ENCODE assay signal across 11 mouse cellular contexts in the genomic region with DNA sequence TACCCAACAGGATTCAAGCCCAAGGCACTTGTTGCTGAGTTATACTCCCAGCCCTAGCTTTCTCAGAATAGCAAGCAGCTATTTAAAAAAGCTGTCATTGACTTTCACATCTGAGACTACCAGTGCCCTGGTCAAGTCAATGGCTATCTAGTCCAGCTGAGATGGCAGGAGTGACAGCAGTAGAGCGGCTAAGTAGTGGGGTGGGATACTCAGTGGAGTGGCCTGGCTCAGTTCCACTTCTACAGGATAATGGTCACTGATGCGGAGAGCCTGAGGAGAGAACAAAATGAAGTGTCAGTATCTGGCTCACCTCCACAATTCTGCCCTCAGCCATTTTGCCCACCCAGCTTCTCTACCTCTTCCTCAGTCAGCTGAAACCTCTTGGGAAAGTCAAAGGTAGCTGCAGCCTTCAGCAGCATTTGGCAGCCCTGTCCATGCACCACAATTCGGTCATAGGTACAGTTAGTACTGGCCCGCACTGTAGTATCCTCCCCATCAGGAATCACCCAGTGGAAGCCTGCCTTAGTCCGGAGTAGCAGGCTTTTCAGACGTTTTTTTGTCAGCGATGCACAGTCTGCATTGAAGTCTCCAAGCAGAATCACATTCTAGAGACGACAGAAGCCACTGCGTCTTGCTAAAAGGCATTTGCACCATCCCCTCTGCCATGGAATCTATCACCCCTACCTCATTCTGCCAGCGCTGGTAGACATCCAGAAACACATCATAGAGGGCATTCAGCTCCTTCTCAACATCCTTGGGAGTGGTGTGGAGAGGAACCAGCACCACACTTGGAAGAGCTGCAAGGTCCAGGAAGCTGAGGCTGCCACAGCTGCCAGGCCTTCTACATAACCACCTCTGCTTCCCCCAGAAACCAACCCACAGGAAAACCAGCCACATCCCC. TPM values are rescaled to one million over a fixed set of nuclear protein-coding genes. Genes with fewer than 3 reads are reported as not detected.
DNase-seq lines count a peak whose midpoint lies in the region; ATAC-seq and TF ChIP-seq lines count a peak whose summit lies in the region.
"Had no signal": no experiment of that assay in that cellular context is flagged by ENCODE, and none has a peak within 500 bp of the region (broad histone marks: within the 10 kb centered on the region; RNA-seq: fewer than 3 reads in every experiment).

No protein-coding gene starts in this region.

- DNase-seq in embryo, embryonic 10 days (ENCODE audit: low spot score): peak; percentile 17
- DNase-seq in embryo, embryonic 11 days: no peak
- DNase-seq in liver, embryonic 11.5 days (ENCODE audit: low spot score): no peak
- no peak for DNase-seq in liver, postnatal 0 days
- DNase-seq in embryonic facial prominence, embryonic 10.5 days (ENCODE audit: low spot score): peak; percentile 19
- DNase-seq in natural killer cell, adult 2 months (ENCODE audit: low spot score in 2 of 2): no peak
- DNase-seq: kidney, adult 18-20 months had no signal

- ATAC-seq in liver, embryonic 11.5 days (replicated peaks; ENCODE audit: low FRiP score): no peak
- ATAC-seq in liver, postnatal 0 days: no peak
- no peak for ATAC-seq in erythroblast, adult 5-6 weeks (replicated peaks; ENCODE audit: low FRiP score, poor library complexity, severe bottlenecking)
- ATAC-seq: activated CD4-positive, CD25-positive, alpha-beta regulatory T cell, adult 4 months had no signal

- no peaks in the 10 kb centered on the region for H3K9me3 ChIP-seq in liver, embryonic 11.5 days (ENCODE audit: control insufficient read depth, low read length)
- no peaks in the 10 kb centered on the region for H3K9me3 ChIP-seq in liver, postnatal 0 days (ENCODE audit: low read length)
- H3K9me3 ChIP-seq in embryonic facial prominence, embryonic 10.5 days: no peaks in the 10 kb centered on the region

- peaks cover 41% of the 10 kb centered on the region for H3K79me2 ChIP-seq in macrophage (ENCODE audit: inconsistent target)

- H3K27ac ChIP-seq in liver, embryonic 11.5 days (ENCODE audit: low read depth, low read length): peak overlapping the region; percentile 25
- no peak overlapping the region for H3K27ac ChIP-seq in liver, postnatal 0 days (ENCODE audit: low read depth)
- no peak overlapping the region for H3K27ac ChIP-seq in embryonic facial prominence, embryonic 10.5 days (replicated peaks)
- H3K27ac ChIP-seq in macrophage: peak overlapping the region; percentile 28
- H3K27ac ChIP-seq: left cerebral cortex, adult 2 months had no signal

- WGBS in liver, embryonic 11.5 days: 26% methylated on average over 10 of the region's 10 CpGs
- WGBS in liver, postnatal 0 days (ENCODE audit: insufficient replicate concordance): 35% methylated on average over 10 of the region's 10 CpGs
- 35% methylated on average over 10 of the region's 10 CpGs for WGBS in embryonic facial prominence, embryonic 10.5 days
- 46% methylated on average over 9 of the region's 10 CpGs for WGBS in macrophage (ENCODE audit: missing documents)

- H3K4me3 ChIP-seq in liver, embryonic 11.5 days (ENCODE audit: low read depth, low read length): no peak overlapping the region
- H3K4me3 ChIP-seq in liver, postnatal 0 days (ENCODE audit: low read depth, low read length): no peak overlapping the region
- H3K4me3 ChIP-seq in embryonic facial prominence, embryonic 10.5 days: 0 out of 2 replicates have a peak overlapping the region, but pooled peaks have one; percentile 2
- no peak overlapping the region for H3K4me3 ChIP-seq in macrophage (ENCODE audit: inconsistent target)
- H3K4me3 ChIP-seq: left cerebral cortex, adult 2 months had no signal

- no peak for TF ChIP-seq CTCF in liver, postnatal 0 days (IDR thresholded peaks at IDR 0.05; ENCODE audit: low read depth)

- H3K9ac ChIP-seq in liver, embryonic 11.5 days (ENCODE audit: low read depth, low read length): no peak overlapping the region
- no peak overlapping the region for H3K9ac ChIP-seq in liver, postnatal 0 days (replicated peaks)

- no peaks in the 10 kb centered on the region for H3K36me3 ChIP-seq in liver, embryonic 11.5 days (ENCODE audit: control insufficient read depth, insufficient read depth, low read length)
- 0 out of 2 replicates have a peak, but pooled peaks cover 4% of the 10 kb centered on the region for H3K36me3 ChIP-seq in liver, postnatal 0 days (replicated peaks; ENCODE audit: insufficient read depth, low read length)
- peaks cover 18% of the 10 kb centered on the region for H3K36me3 ChIP-seq in embryonic facial prominence, embryonic 10.5 days (replicated peaks)
- H3K36me3 ChIP-seq in macrophage (ENCODE audit: inconsistent target): no peaks in the 10 kb centered on the region

- no peaks in the 10 kb centered on the region; the same call in 1 of the 2 replicates for H3K4me1 ChIP-seq in liver, embryonic 11.5 days (replicated peaks; ENCODE audit: control insufficient read depth, insufficient read depth, low read length)
- peaks cover 5% of the 10 kb centered on the region; the same call in 1 of the 2 replicates for H3K4me1 ChIP-seq in liver, postnatal 0 days (ENCODE audit: insufficient read depth)
- H3K4me1 ChIP-seq in embryonic facial prominence, embryonic 10.5 days: no peaks in the 10 kb centered on the region; the same call in 1 of the 2 replicates

- H3K4me2 ChIP-seq in liver, embryonic 11.5 days: no peak overlapping the region; the same call in 1 of the 2 replicates
- no peak overlapping the region for H3K4me2 ChIP-seq in liver, postnatal 0 days (ENCODE audit: low read depth, low read length)

- H3K27me3 ChIP-seq in liver, embryonic 11.5 days (replicated peaks; ENCODE audit: control insufficient read depth, insufficient read depth, low read length): no peaks in the 10 kb centered on the region
- H3K27me3 ChIP-seq in liver, postnatal 0 days (ENCODE audit: insufficient read depth, low read length): no peaks in the 10 kb centered on the region
- H3K27me3 ChIP-seq in embryonic facial prominence, embryonic 10.5 days (replicated peaks; ENCODE audit: low read depth, poor library complexity, severe bottlenecking): no peaks in the 10 kb centered on the region

- TF ChIP-seq EP300 in liver, postnatal 0 days (IDR thresholded peaks at IDR 0.05; ENCODE audit: low read depth): no peak

RNA-seq across cellular contexts. Expression of a gene that starts 3.1 kb away (rescaled TPM):
- 887 and 939 TPM in 2 replicates for polyA plus RNA-seq in liver, embryonic 11.5 days (2014; fragmentation: Nextera tagmentation; extraction: Ambion mirVana)
- polyA plus RNA-seq in liver, postnatal 0 days (2015; fragmentation: Nextera tagmentation; extraction: Ambion mirVana): 438 and 471 TPM in 2 replicates
- polyA plus RNA-seq in embryonic facial prominence, embryonic 10.5 days (2016; fragmentation: Nextera tagmentation; extraction: Ambion mirVana): 846 and 850 TPM in 2 replicates
- total RNA-seq in macrophage (2018; cell fraction: chromatin; rRNA removed): 100 to 1,000 TPM; 240 to 849 (median 429) TPM
- 1,000 to 10,000 TPM in 25 of 26 experiments, 100 to 1,000 TPM in 1; 953 to 2,648 (median 1,502) TPM for total RNA-seq in macrophage (2018; cell fraction: cytosol; rRNA removed)
- total RNA-seq in macrophage (2018; cell fraction: nucleus; rRNA removed): 100 to 1,000 TPM; 320 to 785 (median 447) TPM
- 1,104 to 3,117 TPM (median 2,186 TPM) in 3 replicates for polyA plus RNA-seq in macrophage (2018)
- 743 and 770 TPM in 2 replicates for total RNA-seq in erythroblast, adult 5-6 weeks (2015; ENCODE audit: low replicate concordance)
- total RNA-seq in erythroblast, adult 5-6 weeks (2017; ENCODE audit: low replicate concordance): 310 and 397 TPM in 2 replicates

RNA-seq across cellular contexts. Expression of a gene that starts 8.0 kb away (rescaled TPM):
- polyA plus RNA-seq in liver, embryonic 11.5 days (2014; fragmentation: Nextera tagmentation; extraction: Ambion mirVana): 48.5 and 49.8 TPM in 2 replicates
- polyA plus RNA-seq in liver, postnatal 0 days (2015; fragmentation: Nextera tagmentation; extraction: Ambion mirVana): 30.4 and 31.2 TPM in 2 replicates
- 68.8 and 70.4 TPM in 2 replicates for polyA plus RNA-seq in embryonic facial prominence, embryonic 10.5 days (2016; fragmentation: Nextera tagmentation; extraction: Ambion mirVana)
- 100 to 1,000 TPM; 104 to 317 (median 236) TPM for total RNA-seq in macrophage (2018; cell fraction: chromatin; rRNA removed)
- total RNA-seq in macrophage (2018; cell fraction: cytosol; rRNA removed): 10 to 100 TPM; 25.9 to 47.8 (median 34.0) TPM
- total RNA-seq in macrophage (2018; cell fraction: nucleus; rRNA removed): 100 to 1,000 TPM in 17 of 26 experiments, 10 to 100 TPM in 9; 72.1 to 202 (median 116) TPM
- polyA plus RNA-seq in macrophage (2018): 20.9 to 53.4 TPM (median 35.7 TPM) in 3 replicates
- 11.5 and 29.0 TPM in 2 replicates for total RNA-seq in erythroblast, adult 5-6 weeks (2015; ENCODE audit: low replicate concordance)
- 7.2 and 24.5 TPM in 2 replicates for total RNA-seq in erythroblast, adult 5-6 weeks (2017; ENCODE audit: low replicate concordance)

RNA-seq across cellular contexts. Expression of a gene that starts 8.5 kb away (rescaled TPM):
- polyA plus RNA-seq in liver, embryonic 11.5 days (2014; fragmentation: Nextera tagmentation; extraction: Ambion mirVana): 12.1 and 15.3 TPM in 2 replicates
- 10.0 and 10.8 TPM in 2 replicates for polyA plus RNA-seq in liver, postnatal 0 days (2015; fragmentation: Nextera tagmentation; extraction: Ambion mirVana)
- polyA plus RNA-seq in embryonic facial prominence, embryonic 10.5 days (2016; fragmentation: Nextera tagmentation; extraction: Ambion mirVana): 4.2 and 4.7 TPM in 2 replicates
- 100 to 1,000 TPM in 22 of 26 experiments, 10 to 100 TPM in 4; 60.1 to 434 (median 170) TPM for total RNA-seq in macrophage (2018; cell fraction: chromatin; rRNA removed)
- total RNA-seq in macrophage (2018; cell fraction: cytosol; rRNA removed): 100 to 1,000 TPM in 14 of 26 experiments, 10 to 100 TPM in 12; 66.9 to 209 (median 135) TPM
- 100 to 1,000 TPM in 25 of 26 experiments, 10 to 100 TPM in 1; 63.1 to 361 (median 189) TPM for total RNA-seq in macrophage (2018; cell fraction: nucleus; rRNA removed)
- 142 to 185 TPM (median 160 TPM) in 3 replicates for polyA plus RNA-seq in macrophage (2018)
- 27.9 and 29.0 TPM in 2 replicates for total RNA-seq in erythroblast, adult 5-6 weeks (2015; ENCODE audit: low replicate concordance)
- 17.3 and 29.3 TPM in 2 replicates for total RNA-seq in erythroblast, adult 5-6 weeks (2017; ENCODE audit: low replicate concordance)

RNA-seq across cellular contexts. Expression of a gene that starts 19.2 kb away (rescaled TPM):
- 20.7 and 23.2 TPM in 2 replicates for polyA plus RNA-seq in liver, embryonic 11.5 days (2014; fragmentation: Nextera tagmentation; extraction: Ambion mirVana)
- 6.8 and 7.4 TPM in 2 replicates for polyA plus RNA-seq in liver, postnatal 0 days (2015; fragmentation: Nextera tagmentation; extraction: Ambion mirVana)
- polyA plus RNA-seq in embryonic facial prominence, embryonic 10.5 days (2016; fragmentation: Nextera tagmentation; extraction: Ambion mirVana): 25.9 and 27.8 TPM in 2 replicates
- total RNA-seq in macrophage (2018; cell fraction: chromatin; rRNA removed): 10 to 100 TPM in 25 of 26 experiments, 1 to 10 TPM in 1; 9.1 to 69.1 (median 18.4) TPM
- 10 to 100 TPM; 30.4 to 48.0 (median 40.3) TPM for total RNA-seq in macrophage (2018; cell fraction: cytosol; rRNA removed)
- total RNA-seq in macrophage (2018; cell fraction: nucleus; rRNA removed): 10 to 100 TPM; 13.8 to 54.6 (median 22.3) TPM
- polyA plus RNA-seq in macrophage (2018): 35.7 to 94.2 TPM (median 47.2 TPM) in 3 replicates
- 26.3 and 29.0 TPM in 2 replicates for total RNA-seq in erythroblast, adult 5-6 weeks (2015; ENCODE audit: low replicate concordance)
- total RNA-seq in erythroblast, adult 5-6 weeks (2017; ENCODE audit: low replicate concordance): 5.7 and 25.5 TPM in 2 replicates

RNA-seq across cellular contexts. Expression of a gene that starts 23.2 kb away (rescaled TPM):
- 90.5 and 103 TPM in 2 replicates for polyA plus RNA-seq in liver, embryonic 11.5 days (2014; fragmentation: Nextera tagmentation; extraction: Ambion mirVana)
- 58.4 and 62.6 TPM in 2 replicates for polyA plus RNA-seq in liver, postnatal 0 days (2015; fragmentation: Nextera tagmentation; extraction: Ambion mirVana)
- polyA plus RNA-seq in embryonic facial prominence, embryonic 10.5 days (2016; fragmentation: Nextera tagmentation; extraction: Ambion mirVana): 86.4 and 91.5 TPM in 2 replicates
- total RNA-seq in macrophage (2018; cell fraction: chromatin; rRNA removed): 100 to 1,000 TPM; 140 to 359 (median 189) TPM
- total RNA-seq in macrophage (2018; cell fraction: cytosol; rRNA removed): 100 to 1,000 TPM; 265 to 543 (median 382) TPM
- total RNA-seq in macrophage (2018; cell fraction: nucleus; rRNA removed): 100 to 1,000 TPM; 169 to 893 (median 538) TPM
- polyA plus RNA-seq in macrophage (2018): 423 to 572 TPM (median 484 TPM) in 3 replicates
- 144 and 155 TPM in 2 replicates for total RNA-seq in erythroblast, adult 5-6 weeks (2015; ENCODE audit: low replicate concordance)
- total RNA-seq in erythroblast, adult 5-6 weeks (2017; ENCODE audit: low replicate concordance): 143 and 265 TPM in 2 replicates

Comparison
In these comparisons a context has a peak if more than half of its experiments do, and no peak if none do; other contexts are left out.
1. DNase-seq: peak in embryo, embryonic 10 days (single experiment) and embryonic facial prominence, embryonic 10.5 days (single experiment); none in embryo, embryonic 11 days (single experiment), liver, embryonic 11.5 days (single experiment), liver, postnatal 0 days (single experiment) and natural killer cell, adult 2 months (0 of 2).
2. H3K27ac ChIP-seq: peak in liver, embryonic 11.5 days (single experiment) and macrophage (single experiment); none in liver, postnatal 0 days (single experiment) and embryonic facial prominence, embryonic 10.5 days (single experiment).